Mouse (Mus musculus): ENCODE measurements at regions not wholly inside any gene's neighbourhood (a gene's known extent, or its start where the extent isn't known, plus 50 kb on each side); places are given as distances from the start of the nearest gene placed in this dataset.

DNA sequence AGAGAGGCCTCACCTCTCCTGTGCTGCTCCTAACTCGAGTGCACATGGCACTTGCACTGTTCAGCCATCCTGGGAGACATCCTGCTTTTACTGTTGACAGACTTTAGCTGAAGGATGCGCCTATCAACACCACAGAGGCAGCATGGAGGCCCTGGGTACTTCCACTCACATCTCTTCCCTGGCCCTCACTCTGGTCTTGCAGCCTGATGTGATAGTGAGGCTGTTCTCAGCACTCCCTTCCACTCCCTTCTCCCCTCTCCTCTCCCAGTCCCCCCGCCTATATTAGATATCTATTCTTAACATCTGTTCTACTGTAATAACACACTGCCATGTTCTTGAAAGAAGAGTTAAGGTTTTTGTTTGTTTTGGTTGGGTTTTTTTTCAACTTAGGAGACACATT lies 50.2 kb upstream of the Bod1 start:
- H3K9ac ChIP-seq (ENCODE audit: low read depth, low read length), result no peak overlapping the region
- H3K4me2 ChIP-seq (ENCODE audit: low read length), result no peak overlapping the region
- H3K4me1 ChIP-seq (replicated peaks; ENCODE audit: insufficient read depth, low read length), result no peaks in the 10 kb centered on the region
- ATAC-seq (replicated peaks; ENCODE audit: low FRiP score, low read depth) (no peak), DNase-seq (ENCODE audit: low spot score) (no peak)
- H3K9me3 ChIP-seq (replicated peaks; ENCODE audit: low read length), result no peaks in the 10 kb centered on the region
- H3K27ac ChIP-seq, result no peak overlapping the region
- H3K4me3 ChIP-seq (replicated peaks; ENCODE audit: low read depth, low read length), result no peak overlapping the region
- no peaks in the 10 kb centered on the region for H3K36me3 ChIP-seq (ENCODE audit: insufficient read depth, low read length)
- WGBS, result 70% methylated on average over 3 of the region's 3 CpGs
- TF ChIP-seq CTCF (IDR thresholded peaks at IDR 0.05; ENCODE audit: low read depth), result no peak
- no peaks in the 10 kb centered on the region for H3K27me3 ChIP-seq (ENCODE audit: insufficient read depth, low read length)

DNA sequence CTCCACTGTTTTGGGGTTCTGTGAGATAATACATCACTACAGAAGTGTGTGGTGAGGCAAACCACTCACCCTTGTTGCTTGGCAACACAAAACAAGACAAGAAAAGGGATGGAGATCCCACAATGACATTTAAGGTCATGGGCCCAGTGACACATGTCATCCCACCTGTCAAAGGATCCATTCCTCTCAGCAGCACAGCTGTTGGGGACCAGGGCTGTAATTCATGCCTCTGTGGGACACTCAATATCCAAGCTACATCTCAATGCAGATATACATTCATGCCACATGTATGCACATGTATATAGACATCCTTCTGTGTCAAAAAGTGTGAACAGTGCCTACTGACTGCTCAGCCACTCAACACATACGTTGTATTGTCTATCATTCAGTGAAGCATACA lies 52.8 kb upstream of the Bod1 start:
- WGBS, result 83% methylated on average over 1 of the region's 1 CpGs
- H3K27me3 ChIP-seq (ENCODE audit: insufficient read depth, low read length), result no peaks in the 10 kb centered on the region
- ATAC-seq (replicated peaks; ENCODE audit: low FRiP score, low read depth), result no peak
- no peak overlapping the region for H3K4me2 ChIP-seq (ENCODE audit: low read length)
- H3K9ac ChIP-seq (ENCODE audit: low read depth, low read length), result no peak overlapping the region
- no peak for TF ChIP-seq CTCF (IDR thresholded peaks at IDR 0.05; ENCODE audit: low read depth)
- DNase-seq (ENCODE audit: low spot score), result no peak
- H3K4me1 ChIP-seq (replicated peaks; ENCODE audit: insufficient read depth, low read length), result no peaks in the 10 kb centered on the region
- H3K36me3 ChIP-seq (ENCODE audit: insufficient read depth, low read length), result no peaks in the 10 kb centered on the region
- H3K4me3 ChIP-seq (replicated peaks; ENCODE audit: low read depth, low read length), result no peak overlapping the region
- H3K9me3 ChIP-seq (replicated peaks; ENCODE audit: low read length), result no peaks in the 10 kb centered on the region
- no peak overlapping the region for H3K27ac ChIP-seq

DNA sequence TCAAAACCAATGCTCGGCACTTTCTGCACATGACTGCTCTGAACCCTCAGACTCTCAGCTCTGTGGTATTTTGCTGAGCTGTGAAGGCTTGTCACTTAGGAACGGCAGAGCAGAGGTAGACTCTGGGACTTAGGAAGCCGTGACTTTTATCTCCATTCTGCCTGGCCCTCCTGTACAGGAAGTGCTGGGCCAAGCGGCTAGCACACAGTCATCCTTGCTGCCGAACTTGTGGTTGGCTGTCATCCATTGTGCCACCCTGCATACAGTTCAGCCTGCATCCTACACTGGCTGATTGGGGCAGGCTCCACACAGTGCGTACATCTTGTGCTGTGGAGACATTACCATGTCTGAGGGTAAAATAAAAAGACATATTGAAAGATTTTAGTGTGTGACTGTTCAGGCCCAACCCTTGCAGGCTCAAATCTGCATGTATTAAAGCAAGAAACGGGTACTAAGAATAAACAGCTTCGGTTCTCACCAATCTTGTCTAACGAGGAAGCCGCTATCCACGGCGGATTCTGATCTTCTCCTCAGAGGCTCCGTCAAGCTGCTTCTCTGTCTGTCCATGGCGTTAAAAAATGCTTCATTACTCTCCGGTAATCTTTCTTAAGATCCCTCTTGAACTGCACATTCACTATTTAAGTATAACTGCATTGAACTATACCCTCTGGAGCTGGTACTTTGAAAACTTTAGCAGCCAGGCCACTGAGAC lies 54.4 kb upstream of the Bod1 start:
- Histone ChIP-seq H3K4me1 (replicated peaks; ENCODE audit: insufficient read depth, low read length) (peaks cover 12% of the 10 kb centered on the region), H3K27me3 (ENCODE audit: insufficient read depth, low read length) (no peaks in the 10 kb centered on the region), H3K36me3 (ENCODE audit: insufficient read depth, low read length) (no peaks in the 10 kb centered on the region), H3K9ac (ENCODE audit: low read depth, low read length) (no peak overlapping the region), H3K4me3 (replicated peaks; ENCODE audit: low read depth, low read length) (no peak overlapping the region), H3K4me2 (ENCODE audit: low read length) (no peak overlapping the region), H3K27ac (no peak overlapping the region), H3K9me3 (replicated peaks; ENCODE audit: low read length) (no peaks in the 10 kb centered on the region)
- DNase-seq (ENCODE audit: low spot score) (no peak), ATAC-seq (replicated peaks; ENCODE audit: low FRiP score, low read depth) (peak; percentile 79)
- no peak for TF ChIP-seq CTCF (IDR thresholded peaks at IDR 0.05; ENCODE audit: low read depth)
- 76% methylated on average over 15 of the region's 15 CpGs for WGBS

DNA sequence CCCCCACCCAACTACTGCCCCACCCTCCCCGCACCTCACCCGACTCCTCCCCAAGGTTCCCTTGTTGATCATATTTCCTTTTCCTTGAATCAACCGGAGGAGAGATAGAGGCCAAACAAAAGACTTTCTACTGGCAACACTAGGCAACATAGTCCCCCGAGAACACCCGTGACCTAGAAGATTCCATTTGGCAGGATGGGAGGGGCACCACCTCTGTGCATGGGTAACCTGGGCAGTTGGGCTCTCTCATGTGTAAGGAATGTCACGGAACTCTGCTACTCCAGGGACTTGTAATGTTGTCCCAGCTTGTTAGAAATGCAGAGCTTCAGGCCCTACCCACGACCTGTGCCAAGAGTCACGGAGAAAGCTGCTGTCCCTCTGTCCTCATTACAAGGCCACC lies 55.6 kb upstream of the Bod1 start:
- no peak overlapping the region for H3K9ac ChIP-seq (ENCODE audit: low read depth, low read length)
- WGBS, result 45% methylated on average over 8 of the region's 8 CpGs
- ATAC-seq (replicated peaks; ENCODE audit: low FRiP score, low read depth) (no peak; the same call in 1 of the 2 replicates), DNase-seq (ENCODE audit: low spot score) (no peak)
- no peaks in the 10 kb centered on the region for H3K9me3 ChIP-seq (replicated peaks; ENCODE audit: low read length)
- peaks cover 12% of the 10 kb centered on the region for H3K4me1 ChIP-seq (replicated peaks; ENCODE audit: insufficient read depth, low read length)
- no peak for TF ChIP-seq CTCF (IDR thresholded peaks at IDR 0.05; ENCODE audit: low read depth)
- H3K27ac ChIP-seq, result no peak overlapping the region
- no peaks in the 10 kb centered on the region for H3K36me3 ChIP-seq (ENCODE audit: insufficient read depth, low read length)
- no peak overlapping the region for H3K4me3 ChIP-seq (replicated peaks; ENCODE audit: low read depth, low read length)
- no peak overlapping the region for H3K4me2 ChIP-seq (ENCODE audit: low read length)
- H3K27me3 ChIP-seq (ENCODE audit: insufficient read depth, low read length), result no peaks in the 10 kb centered on the region

DNA sequence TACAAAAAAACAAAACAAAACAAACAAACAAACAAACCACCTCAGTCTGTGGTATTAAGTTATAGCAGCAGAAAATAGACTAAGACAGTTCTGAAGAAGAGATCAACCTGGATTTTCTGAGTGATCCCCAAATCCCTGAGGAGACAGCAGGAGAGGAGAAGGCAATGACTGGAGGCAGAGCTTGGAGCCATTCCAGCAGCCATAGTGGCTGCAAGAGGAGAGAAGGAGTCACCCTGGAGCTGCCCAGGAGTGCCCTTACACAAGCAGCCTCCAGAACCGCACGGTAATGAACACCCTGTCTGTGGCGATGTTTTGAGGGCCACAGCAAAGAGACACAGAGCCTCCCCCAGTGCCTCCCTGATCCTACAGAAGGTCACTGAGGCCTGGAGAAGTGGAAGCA lies 58.0 kb upstream of the Bod1 start:
- 36% methylated on average over 3 of the region's 3 CpGs for WGBS
- no peaks in the 10 kb centered on the region for H3K36me3 ChIP-seq (ENCODE audit: insufficient read depth, low read length)
- no peak for TF ChIP-seq CTCF (IDR thresholded peaks at IDR 0.05; ENCODE audit: low read depth)
- 0 out of 2 replicates have a peak overlapping the region, but pooled peaks have one; percentile 3 for H3K27ac ChIP-seq
- H3K4me3 ChIP-seq (replicated peaks; ENCODE audit: low read depth, low read length), result no peak overlapping the region
- H3K4me1 ChIP-seq (replicated peaks; ENCODE audit: insufficient read depth, low read length), result peaks cover 24% of the 10 kb centered on the region
- H3K9me3 ChIP-seq (replicated peaks; ENCODE audit: low read length), result no peaks in the 10 kb centered on the region
- DNase-seq (ENCODE audit: low spot score) (no peak), ATAC-seq (replicated peaks; ENCODE audit: low FRiP score, low read depth) (no peak)
- H3K9ac ChIP-seq (ENCODE audit: low read depth, low read length), result no peak overlapping the region
- H3K27me3 ChIP-seq (ENCODE audit: insufficient read depth, low read length), result no peaks in the 10 kb centered on the region
- no peak overlapping the region for H3K4me2 ChIP-seq (ENCODE audit: low read length)

DNA sequence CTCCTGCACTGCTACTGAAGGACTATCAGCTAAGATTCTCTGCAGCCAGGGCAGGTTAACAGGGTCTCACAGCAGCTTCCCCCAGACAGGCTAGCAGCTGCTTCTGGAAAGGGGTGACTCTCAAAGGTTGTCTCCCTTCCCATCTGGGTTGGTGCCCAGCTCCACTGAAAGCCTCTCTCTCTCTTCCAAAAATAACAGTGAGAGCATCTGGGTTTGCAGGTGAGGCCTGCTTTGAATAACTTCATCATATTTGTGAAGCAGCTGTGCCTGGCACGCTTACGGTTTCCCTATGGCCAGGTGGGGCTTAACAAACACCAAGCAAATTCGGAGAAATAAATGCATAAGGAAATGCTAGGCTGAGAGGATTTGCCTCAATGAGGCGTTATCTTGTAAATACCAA lies 58.5 kb upstream of the Bod1 start:
- Histone ChIP-seq H3K4me1 (replicated peaks; ENCODE audit: insufficient read depth, low read length) (peaks cover 24% of the 10 kb centered on the region), H3K4me3 (replicated peaks; ENCODE audit: low read depth, low read length) (no peak overlapping the region), H3K9me3 (replicated peaks; ENCODE audit: low read length) (no peaks in the 10 kb centered on the region), H3K27me3 (ENCODE audit: insufficient read depth, low read length) (no peaks in the 10 kb centered on the region), H3K36me3 (ENCODE audit: insufficient read depth, low read length) (no peaks in the 10 kb centered on the region), H3K27ac (0 out of 2 replicates have a peak overlapping the region, but pooled peaks have one; percentile 3), H3K4me2 (ENCODE audit: low read length) (no peak overlapping the region), H3K9ac (ENCODE audit: low read depth, low read length) (no peak overlapping the region)
- 82% methylated on average over 4 of the region's 4 CpGs for WGBS
- TF ChIP-seq CTCF (IDR thresholded peaks at IDR 0.05; ENCODE audit: low read depth), result no peak
- DNase-seq (ENCODE audit: low spot score) (no peak), ATAC-seq (replicated peaks; ENCODE audit: low FRiP score, low read depth) (no peak)

DNA sequence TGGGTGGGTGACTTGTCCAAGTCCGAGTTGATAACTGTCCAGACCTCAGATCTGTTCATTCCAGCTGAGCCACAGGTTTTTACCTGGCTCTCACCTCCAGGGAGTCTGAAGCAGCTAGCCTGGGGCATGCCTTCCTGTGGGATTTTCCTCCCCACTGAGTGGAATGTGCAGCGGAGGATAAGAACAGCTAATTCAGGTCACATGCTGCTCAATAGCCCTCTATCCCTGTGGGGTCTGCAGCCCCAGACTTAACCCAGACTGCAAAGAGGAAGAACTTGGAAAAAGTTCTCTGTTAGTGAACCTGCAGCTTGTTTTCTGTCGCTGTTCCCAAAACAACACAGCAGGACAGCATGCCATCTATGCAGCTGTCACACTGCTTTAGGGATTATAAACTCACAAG lies 59.0 kb upstream of the Bod1 start:
- 33% methylated on average over 3 of the region's 3 CpGs for WGBS
- Histone ChIP-seq H3K9ac (ENCODE audit: low read depth, low read length) (no peak overlapping the region), H3K4me1 (replicated peaks; ENCODE audit: insufficient read depth, low read length) (peaks cover 24% of the 10 kb centered on the region), H3K36me3 (ENCODE audit: insufficient read depth, low read length) (no peaks in the 10 kb centered on the region), H3K9me3 (replicated peaks; ENCODE audit: low read length) (no peaks in the 10 kb centered on the region), H3K4me2 (ENCODE audit: low read length) (no peak overlapping the region), H3K27ac (no peak overlapping the region), H3K4me3 (replicated peaks; ENCODE audit: low read depth, low read length) (no peak overlapping the region), H3K27me3 (ENCODE audit: insufficient read depth, low read length) (no peaks in the 10 kb centered on the region)
- TF ChIP-seq CTCF (IDR thresholded peaks at IDR 0.05; ENCODE audit: low read depth), result no peak
- no peak for DNase-seq (ENCODE audit: low spot score)
- no peak for ATAC-seq (replicated peaks; ENCODE audit: low FRiP score, low read depth)

Measured in kidney, postnatal 0 days (tissue).